Mouse (Mus musculus): ENCODE results near the gene Marc1. TPM values are rescaled to one million over a fixed set of nuclear protein-coding genes. Genes with fewer than 3 reads are reported as not detected.
A peak's percentile ranks its signal among the peaks of the same experiment; 100 is the strongest.

Marc1 gene
- polyA plus RNA-seq, 1 experiment from 2014 or later, result 0.22 TPM

GRCm38 (mm10) chr1:184750114-184750664 is 60.9 kb downstream of the Marc1 start:
- Histone ChIP-seq H3K4me3 (no peak overlapping the region), H3K4me2 (no peak overlapping the region), H3K27me3 (no peaks in the 10 kb centered on the region), H3K4me1 (0 out of 2 replicates have a peak, but pooled peaks cover 3% of the 10 kb centered on the region), H3K36me3 (ENCODE audit: poor library complexity, severe bottlenecking) (no peaks in the 10 kb centered on the region), H3K27ac (no peak overlapping the region), H3K9me3 (replicated peaks) (no peaks in the 10 kb centered on the region), H3K9ac (no peak overlapping the region)
- WGBS, result 80% methylated on average over 11 of the region's 11 CpGs
- ATAC-seq, result no peak

- no peaks in the 10 kb centered on the region for H3K27me3 ChIP-seq
- no peak overlapping the region for H3K9ac ChIP-seq
- H3K36me3 ChIP-seq (ENCODE audit: poor library complexity, severe bottlenecking), result no peaks in the 10 kb centered on the region
- H3K9me3 ChIP-seq (replicated peaks), result no peaks in the 10 kb centered on the region
- no peak overlapping the region for H3K27ac ChIP-seq
- H3K4me3 ChIP-seq, result no peak overlapping the region
- no peak overlapping the region for H3K4me2 ChIP-seq
- no peak for ATAC-seq
- WGBS, result 64% methylated on average over 14 of the region's 14 CpGs
- 0 out of 2 replicates have a peak, but pooled peaks cover 3% of the 10 kb centered on the region for H3K4me1 ChIP-seq
These were observed 62.4 kb downstream of the Marc1 start for GRCm38 (mm10) chr1:184748692-184749152.

DNA sequence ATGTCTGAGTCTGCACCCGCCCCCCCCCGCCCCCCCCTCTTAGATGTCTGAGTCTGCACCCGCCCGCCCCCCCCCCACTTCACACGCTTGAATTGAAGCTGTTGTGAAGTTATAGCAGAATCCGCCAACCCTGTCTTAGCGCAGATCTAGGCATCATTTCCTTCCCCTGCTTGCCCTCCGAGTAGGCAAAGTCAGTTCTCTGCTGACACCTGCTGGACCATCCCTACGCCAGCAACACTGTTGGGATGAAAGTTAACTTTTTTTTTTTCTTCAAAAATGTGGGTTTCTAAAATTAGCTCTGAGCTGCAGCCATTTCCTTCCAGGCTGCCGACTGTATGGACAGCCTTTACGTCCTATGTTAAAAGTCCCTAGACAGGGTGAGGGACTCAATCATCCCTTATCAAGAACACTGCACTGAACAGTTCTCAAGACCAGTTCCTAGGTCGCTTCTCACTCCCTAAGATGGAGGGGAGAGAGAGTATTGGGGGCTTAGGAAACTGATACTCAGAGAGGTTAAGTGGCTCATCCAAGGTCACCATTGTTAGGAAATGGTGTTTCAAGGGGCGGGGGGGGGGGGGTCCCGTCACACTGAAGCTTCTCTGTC is 73.1 kb downstream of the Marc1 start:
- Histone ChIP-seq H3K9ac (no peak overlapping the region), H3K4me1 (peaks cover 4% of the 10 kb centered on the region; the same call in 1 of the 2 replicates), H3K4me3 (no peak overlapping the region), H3K9me3 (replicated peaks) (no peaks in the 10 kb centered on the region), H3K4me2 (no peak overlapping the region), H3K36me3 (ENCODE audit: poor library complexity, severe bottlenecking) (no peaks in the 10 kb centered on the region), H3K27me3 (peaks cover 74% of the 10 kb centered on the region), H3K27ac (no peak overlapping the region)
- peak; percentile 65; the same call in 1 of the 2 replicates for ATAC-seq
- WGBS, result 4% methylated on average over 14 of the region's 14 CpGs

DNA sequence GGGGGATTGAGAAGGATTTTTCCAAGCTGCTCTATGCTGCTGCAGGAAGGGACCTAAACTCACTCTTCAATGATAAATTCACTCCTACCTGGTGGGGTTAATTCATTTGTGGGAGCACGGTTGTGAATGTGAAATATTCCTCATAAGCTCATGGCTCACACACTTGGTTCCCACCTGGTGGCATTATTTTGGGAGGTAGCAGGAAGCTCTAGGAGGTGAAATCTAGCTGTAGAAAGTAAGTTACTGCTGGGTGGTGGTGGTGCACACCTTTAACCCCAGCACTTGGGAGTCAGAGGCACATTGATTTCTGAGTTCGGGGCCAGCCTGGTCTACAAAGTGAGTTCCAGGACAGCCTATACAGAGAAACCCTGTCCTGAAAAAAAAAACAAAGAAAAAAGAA is 73.9 kb downstream of the Marc1 start:
- Histone ChIP-seq H3K27me3 (peaks cover 79% of the 10 kb centered on the region), H3K36me3 (ENCODE audit: poor library complexity, severe bottlenecking) (no peaks in the 10 kb centered on the region), H3K4me3 (no peak overlapping the region), H3K9me3 (replicated peaks) (no peaks in the 10 kb centered on the region), H3K27ac (no peak overlapping the region), H3K4me2 (no peak overlapping the region), H3K4me1 (peaks cover 10% of the 10 kb centered on the region), H3K9ac (no peak overlapping the region)
- no peak for ATAC-seq
- WGBS, result 29% methylated on average over 2 of the region's 2 CpGs

MicroRNAs encoded within 50 kb of the gene (microRNA counts, 519-probe panel; counts per million panel counts)
- 4,396 counts per million, percentile 82 among the panel's probes with 10 or more counts for microRNA mmu-miR-1981

Small RNAs within 50 kb of the gene (microRNA-seq; reads per million reads assigned to microRNA genes)
- gene Mir1981, result 63.3 reads per million, percentile 45 among the genes with 10 or more reads in this experiment

Other genes starting within 250 kb of the Marc1 start
- 1.5 and 1.7 TPM in 2 replicates for gene Hlx, start 78.7 kb downstream of the Marc1 start, polyA plus RNA-seq (2015; fragmentation: Nextera tagmentation; extraction: Ambion mirVana)
- 100 and 103 TPM in 2 replicates for gene Marc2, start 35.1 kb upstream of the Marc1 start, polyA plus RNA-seq (2015; fragmentation: Nextera tagmentation; extraction: Ambion mirVana)
- 0.89 and 1.0 TPM in 2 replicates for gene C130074G19Rik, start 71.9 kb upstream of the Marc1 start, polyA plus RNA-seq (2015; fragmentation: Nextera tagmentation; extraction: Ambion mirVana)
- 10.1 and 10.8 TPM in 2 replicates for gene Mark1, start 188.3 kb upstream of the Marc1 start, polyA plus RNA-seq (2015; fragmentation: Nextera tagmentation; extraction: Ambion mirVana)

Data from forebrain, embryonic 13.5 days (tissue).